Mouse (Mus musculus) kidney, adult 2 months (tissue): ENCODE results near the gene Sbk2.

ENCODE experiments used
- CTCF ChIP-seq: fragments of 200-500 bp; conservative IDR thresholded peaks from 2 replicates; pipeline ENCODE4 v1.5.1; 2011; ENCODE audit warnings: low read depth, mild to moderate bottlenecking, control low read depth, low read length, moderate library complexity, mixed read lengths; ENCODE audit not compliant: insufficient read depth, insufficient read length
- POLR2A ChIP-seq: fragments of 200-500 bp; IDR thresholded peaks from one replicate; pipeline ENCODE4 v1.6.1; 2011; ENCODE audit warnings: low read depth, low read length, control low read depth

GRCm38 (mm10) chr7:4964988-4965387 is 782 bp upstream of the Sbk2 start:
- TF ChIP-seq CTCF (no peak), POLR2A (no peak)
